Mouse (Mus musculus): ENCODE results near the gene Kbtbd13. TPM values are rescaled to one million over a fixed set of nuclear protein-coding genes. Genes with fewer than 3 reads are reported as not detected.

Kbtbd13 gene
- polyA plus RNA-seq, 1 experiment = not detected

DNA sequence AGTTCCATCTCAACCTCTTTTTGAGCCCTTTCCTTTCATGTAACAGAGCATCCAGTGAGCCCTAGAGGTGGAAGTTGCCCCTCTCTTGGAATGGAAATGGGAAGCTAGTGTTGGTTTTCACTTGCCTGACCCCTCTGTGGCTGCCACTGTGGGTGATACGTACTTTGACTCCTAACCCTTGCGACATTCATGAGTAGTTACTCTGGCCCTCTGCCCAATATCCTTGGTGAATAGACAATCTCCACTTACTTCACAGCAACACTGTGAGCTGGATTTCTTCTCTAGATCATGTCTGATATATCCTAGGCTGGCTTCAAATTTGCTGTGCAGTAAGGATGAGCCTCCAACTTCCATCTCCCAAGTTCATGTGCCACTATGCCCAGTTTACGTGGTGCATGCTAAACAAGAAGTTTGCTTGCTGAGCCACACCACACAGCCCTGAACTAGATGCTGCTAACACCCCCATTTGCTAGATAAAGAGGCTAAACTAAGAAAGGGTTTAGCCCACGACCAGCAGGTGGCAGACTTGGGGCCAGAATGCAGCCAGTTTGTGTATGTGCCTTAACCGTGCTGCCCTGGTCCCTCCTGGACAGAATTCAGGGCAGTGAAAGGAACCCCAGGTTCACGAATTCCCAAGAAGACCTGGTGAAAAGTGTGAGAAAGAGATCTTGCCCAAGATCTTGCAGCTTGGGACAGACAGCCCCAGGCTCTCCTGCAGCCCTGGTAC, 1.3 kb upstream of the Kbtbd13 start:
- WGBS = 15% methylated on average over 6 of the region's 6 CpGs
- H3K4me3 ChIP-seq (replicated peaks; ENCODE audit: control insufficient read depth, low read depth, low read length) = no peak overlapping the region
- no peaks in the 10 kb centered on the region; the same call in 1 of the 2 replicates for H3K4me1 ChIP-seq (ENCODE audit: control insufficient read depth, insufficient read depth, low read length)
- no peak overlapping the region for H3K27ac ChIP-seq (ENCODE audit: control insufficient read depth, insufficient read depth, low read depth, low read length, poor library complexity)
- TF ChIP-seq POLR2A (IDR thresholded peaks at IDR 0.05; ENCODE audit: borderline replicate concordance, control insufficient read depth, low read depth, low read length) (no peak), CTCF (IDR thresholded peaks at IDR 0.05; ENCODE audit: control insufficient read depth, insufficient read depth, low read length) (peak; percentile 77)

DNA sequence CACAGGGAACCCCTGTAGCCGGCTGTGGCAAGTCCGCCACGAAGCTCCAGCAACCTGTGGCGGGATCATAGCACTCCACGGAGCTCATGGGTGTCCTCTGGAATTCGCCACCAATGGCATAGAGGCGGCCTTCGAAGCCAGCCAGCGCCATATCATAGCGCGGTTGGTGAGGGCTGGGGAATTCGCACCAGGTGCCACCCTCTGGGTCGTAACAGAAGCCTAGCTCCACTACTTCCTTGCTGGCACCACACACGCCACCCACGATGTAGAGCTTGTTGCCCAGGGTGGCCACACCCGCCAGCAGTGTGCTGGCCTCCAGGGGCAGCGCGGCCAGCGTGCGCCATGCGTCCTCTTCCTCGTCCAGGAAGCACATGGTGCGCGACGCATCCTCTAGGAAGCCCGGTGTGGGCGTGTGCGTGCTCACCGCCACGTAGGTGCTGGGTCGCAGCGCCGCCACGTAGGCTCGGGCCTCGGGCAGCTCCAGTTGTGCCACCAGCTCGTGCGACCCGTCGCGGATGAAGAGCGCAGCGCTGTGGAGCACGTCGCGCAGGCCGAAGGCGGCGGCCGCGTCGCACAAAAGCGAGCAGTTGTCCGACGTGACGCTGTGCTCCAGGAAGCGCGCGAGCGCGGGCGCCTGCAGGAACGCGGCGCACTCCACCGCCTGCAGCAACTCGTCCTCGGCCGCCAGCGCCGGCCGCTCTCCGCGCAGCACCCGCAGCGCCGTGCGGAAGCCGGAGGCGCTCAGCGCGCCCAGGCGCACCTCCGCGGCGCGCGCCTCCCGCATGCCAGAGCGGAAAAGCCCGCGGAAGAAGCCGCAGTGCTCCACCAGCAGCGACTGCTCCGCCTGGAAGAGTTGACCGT, 470 bp downstream of the Kbtbd13 start:
- Histone ChIP-seq H3K4me3 (replicated peaks; ENCODE audit: control insufficient read depth, low read depth, low read length) (no peak overlapping the region), H3K27ac (ENCODE audit: control insufficient read depth, insufficient read depth, low read depth, low read length, poor library complexity) (no peak overlapping the region), H3K4me1 (ENCODE audit: control insufficient read depth, insufficient read depth, low read length) (no peaks in the 10 kb centered on the region; the same call in 1 of the 2 replicates)
- WGBS = 12% methylated on average over 96 of the region's 96 CpGs
- no peak for TF ChIP-seq POLR2A (IDR thresholded peaks at IDR 0.05; ENCODE audit: borderline replicate concordance, control insufficient read depth, low read depth, low read length)
- no peak for TF ChIP-seq CTCF (IDR thresholded peaks at IDR 0.05; ENCODE audit: control insufficient read depth, insufficient read depth, low read length)

GRCm38 (mm10) chr9:65386373-65387140, 4.9 kb downstream of the Kbtbd13 start:
- H3K27ac ChIP-seq (ENCODE audit: control insufficient read depth, insufficient read depth, low read depth, low read length, poor library complexity) = no peak overlapping the region
- TF ChIP-seq POLR2A (IDR thresholded peaks at IDR 0.05; ENCODE audit: borderline replicate concordance, control insufficient read depth, low read depth, low read length) = no peak
- no peak for TF ChIP-seq CTCF (IDR thresholded peaks at IDR 0.05; ENCODE audit: control insufficient read depth, insufficient read depth, low read length)
- no peak overlapping the region for H3K4me3 ChIP-seq (replicated peaks; ENCODE audit: control insufficient read depth, low read depth, low read length)
- no peaks in the 10 kb centered on the region; the same call in 1 of the 2 replicates for H3K4me1 ChIP-seq (ENCODE audit: control insufficient read depth, insufficient read depth, low read length)
- WGBS = 42% methylated on average over 8 of the region's 8 CpGs

DNA sequence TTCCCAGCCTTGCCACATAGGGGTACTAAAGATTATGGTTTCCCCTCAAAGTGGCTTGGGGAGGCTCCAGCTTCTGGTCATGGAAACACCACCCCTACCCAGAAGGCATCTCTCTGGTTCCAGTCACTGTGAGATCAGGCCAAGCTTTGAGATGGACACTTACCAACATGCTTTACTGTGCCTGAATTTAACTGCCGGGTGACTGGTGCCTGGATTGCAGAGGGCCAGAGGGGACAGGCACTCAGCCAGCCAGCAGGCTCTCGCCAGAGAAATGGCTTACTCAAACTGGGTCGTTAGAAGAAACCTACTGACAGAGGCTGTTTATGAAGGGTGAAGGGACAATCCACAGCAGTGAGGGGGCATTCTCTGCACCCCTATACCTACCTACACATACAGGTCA, 7.2 kb downstream of the Kbtbd13 start:
- H3K27ac ChIP-seq (ENCODE audit: control insufficient read depth, insufficient read depth, low read depth, low read length, poor library complexity) = no peak overlapping the region
- 71% methylated on average over 3 of the region's 3 CpGs for WGBS
- H3K4me3 ChIP-seq (replicated peaks; ENCODE audit: control insufficient read depth, low read depth, low read length) = no peak overlapping the region

GRCm38 (mm10) chr9:65382751-65383097, 8.7 kb downstream of the Kbtbd13 start:
- no peaks in the 10 kb centered on the region for H3K4me1 ChIP-seq (ENCODE audit: control insufficient read depth, insufficient read depth, low read length)
- H3K27ac ChIP-seq (ENCODE audit: control insufficient read depth, insufficient read depth, low read depth, low read length, poor library complexity) = no peak overlapping the region
- 66% methylated on average over 3 of the region's 3 CpGs for WGBS
- TF ChIP-seq POLR2A (IDR thresholded peaks at IDR 0.05; ENCODE audit: borderline replicate concordance, control insufficient read depth, low read depth, low read length) = no peak
- TF ChIP-seq CTCF (IDR thresholded peaks at IDR 0.05; ENCODE audit: control insufficient read depth, insufficient read depth, low read length) = no peak
- H3K4me3 ChIP-seq (replicated peaks; ENCODE audit: control insufficient read depth, low read depth, low read length) = no peak overlapping the region

More for the DNA sequence above, 7.2 kb downstream of the Kbtbd13 start:
- no peak for TF ChIP-seq POLR2A (IDR thresholded peaks at IDR 0.05; ENCODE audit: borderline replicate concordance, control insufficient read depth, low read depth, low read length)
- TF ChIP-seq CTCF (IDR thresholded peaks at IDR 0.05; ENCODE audit: control insufficient read depth, insufficient read depth, low read length) = no peak
- H3K4me1 ChIP-seq (ENCODE audit: control insufficient read depth, insufficient read depth, low read length) = no peaks in the 10 kb centered on the region

- TF ChIP-seq CTCF (IDR thresholded peaks at IDR 0.05; ENCODE audit: control insufficient read depth, insufficient read depth, low read length) (no peak), POLR2A (IDR thresholded peaks at IDR 0.05; ENCODE audit: borderline replicate concordance, control insufficient read depth, low read depth, low read length) (no peak)
- Histone ChIP-seq H3K27ac (ENCODE audit: control insufficient read depth, insufficient read depth, low read depth, low read length, poor library complexity) (no peak overlapping the region), H3K4me1 (ENCODE audit: control insufficient read depth, insufficient read depth, low read length) (no peaks in the 10 kb centered on the region), H3K4me3 (replicated peaks; ENCODE audit: control insufficient read depth, low read depth, low read length) (no peak overlapping the region)
- WGBS = 65% methylated on average over 6 of the region's 6 CpGs
These were observed 9.3 kb downstream of the Kbtbd13 start for GRCm38 (mm10) chr9:65382031-65382750.

- no peaks in the 10 kb centered on the region for H3K4me1 ChIP-seq (ENCODE audit: control insufficient read depth, insufficient read depth, low read length)
- H3K4me3 ChIP-seq (replicated peaks; ENCODE audit: control insufficient read depth, low read depth, low read length) = no peak overlapping the region
- TF ChIP-seq POLR2A (IDR thresholded peaks at IDR 0.05; ENCODE audit: borderline replicate concordance, control insufficient read depth, low read depth, low read length) (no peak), CTCF (IDR thresholded peaks at IDR 0.05; ENCODE audit: control insufficient read depth, insufficient read depth, low read length) (no peak)
- WGBS = 78% methylated on average over 4 of the region's 4 CpGs
- H3K27ac ChIP-seq (ENCODE audit: control insufficient read depth, insufficient read depth, low read depth, low read length, poor library complexity) = no peak overlapping the region
These were observed 10.3 kb downstream of the Kbtbd13 start for GRCm38 (mm10) chr9:65381017-65381590.
